In the genomic region with DNA sequence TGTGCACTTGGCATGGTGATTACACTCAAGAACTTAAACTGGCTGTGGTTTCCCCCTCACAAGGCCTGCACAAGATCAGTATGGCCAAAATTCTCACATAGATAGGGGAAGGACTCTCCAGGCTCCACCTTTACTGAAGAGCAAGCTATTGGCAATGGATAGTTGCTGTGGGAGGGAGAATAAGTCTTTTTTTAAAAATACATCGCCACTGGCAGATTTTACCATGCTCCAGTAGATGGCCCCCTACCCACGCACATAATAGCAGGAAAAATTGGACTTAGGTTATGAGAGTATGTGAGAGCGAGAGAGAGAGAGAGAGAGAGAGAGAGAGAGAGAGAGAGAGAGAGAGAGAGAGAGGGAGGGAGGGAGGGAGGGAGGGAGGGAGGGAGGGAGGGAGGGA, we compare ENCODE assay signal across 9 mouse cellular contexts. TPM values are rescaled to one million over a fixed set of nuclear protein-coding genes. Genes with fewer than 3 reads are reported as not detected.
DNase-seq lines count a peak whose midpoint lies in the region; ATAC-seq and TF ChIP-seq lines count a peak whose summit lies in the region.
"Had no signal": no experiment of that assay in that cellular context is flagged by ENCODE, and none has a peak within 500 bp of the region (broad histone marks: within the 10 kb centered on the region; RNA-seq: fewer than 3 reads in every experiment).

No protein-coding gene starts in this region.

- no peaks in the 10 kb centered on the region for H3K36me3 ChIP-seq in lung, embryonic 14.5 days (ENCODE audit: insufficient read depth)
- no peaks in the 10 kb centered on the region for H3K36me3 ChIP-seq in forebrain, embryonic 11.5 days (ENCODE audit: control insufficient read depth, insufficient read depth, low read length)

- no peaks in the 10 kb centered on the region for H3K4me1 ChIP-seq in lung, embryonic 14.5 days (ENCODE audit: insufficient read depth)
- no peaks in the 10 kb centered on the region for H3K4me1 ChIP-seq in lung, adult 2 months (ENCODE audit: control insufficient read depth, insufficient read depth, low read length)
- no peaks in the 10 kb centered on the region for H3K4me1 ChIP-seq in forebrain, embryonic 11.5 days (replicated peaks; ENCODE audit: control insufficient read depth, insufficient read depth, low read length)

- H3K27ac ChIP-seq in lung, embryonic 14.5 days (ENCODE audit: low read depth) = no peak overlapping the region
- no peak overlapping the region for H3K27ac ChIP-seq in forebrain, embryonic 11.5 days (ENCODE audit: low read depth, low read length)
- H3K27ac ChIP-seq: liver, embryonic 14.5 days had no signal

- 24% methylated on average over 2 of the region's 3 CpGs for WGBS in lung, embryonic 14.5 days
- WGBS in lung, adult 2 months = 25% methylated on average over 3 of the region's 3 CpGs
- 21% methylated on average over 2 of the region's 3 CpGs for WGBS in forebrain, embryonic 11.5 days

- ATAC-seq in lung, embryonic 14.5 days (ENCODE audit: insufficient read depth) = no peak
- no peak for ATAC-seq in forebrain, embryonic 11.5 days (replicated peaks; ENCODE audit: low FRiP score)

- no peak overlapping the region for H3K4me2 ChIP-seq in lung, embryonic 14.5 days
- no peak overlapping the region for H3K4me2 ChIP-seq in forebrain, embryonic 11.5 days (ENCODE audit: low read depth, low read length, severe bottlenecking)

- no peaks in the 10 kb centered on the region for H3K9me3 ChIP-seq in lung, embryonic 14.5 days (ENCODE audit: low read depth, low read length)
- H3K9me3 ChIP-seq in forebrain, embryonic 11.5 days (ENCODE audit: control insufficient read depth, low read length) = no peaks in the 10 kb centered on the region

- H3K4me3 ChIP-seq in lung, embryonic 14.5 days (ENCODE audit: low read depth, low read length) = no peak overlapping the region
- no peak overlapping the region for H3K4me3 ChIP-seq in lung, adult 2 months (replicated peaks; ENCODE audit: extremely low read depth, low read depth, low read length)
- no peak overlapping the region for H3K4me3 ChIP-seq in forebrain, embryonic 11.5 days (ENCODE audit: low read depth, low read length)

- H3K27me3 ChIP-seq in lung, embryonic 14.5 days (ENCODE audit: insufficient read depth, low read length) = peaks cover 4% of the 10 kb centered on the region; the same call in 1 of the 2 replicates
- peaks cover 26% of the 10 kb centered on the region for H3K27me3 ChIP-seq in forebrain, embryonic 11.5 days (ENCODE audit: control insufficient read depth, insufficient read depth, low read length)

- TF ChIP-seq CTCF in lung, embryonic 14.5 days (IDR thresholded peaks at IDR 0.05; ENCODE audit: low read depth) = peak; percentile 37; the same call in 1 of the 2 replicates
- no peak for TF ChIP-seq CTCF in lung, adult 2 months (IDR thresholded peaks at IDR 0.05; ENCODE audit: insufficient read depth, low read length)

- peak; percentile 4 to 13 for DNase-seq in heart, postnatal 10 days
- no peak for DNase-seq in heart, postnatal 25 days (ENCODE audit: low spot score)
- DNase-seq in lung, embryonic 14.5 days = peak; percentile 66
- DNase-seq in lung, adult 2 months = no peak
- DNase-seq in adipocyte (ENCODE audit: low spot score) = peak; percentile 33
- DNase-seq in mesoderm, embryonic 11.5 days (ENCODE audit: low read depth, low spot score) = peak; percentile 16
- DNase-seq in adrenal gland, adult 18-20 months (ENCODE audit: low spot score in 2 of 2) = no peak
- DNase-seq in forebrain, embryonic 11.5 days (ENCODE audit: low spot score) = no peak

- no peak for TF ChIP-seq POLR2A in lung, adult 2 months (IDR thresholded peaks at IDR 0.05; ENCODE audit: borderline replicate concordance, extremely low read depth, low read depth, low read length)

- intact Hi-C loops in heart, postnatal 10 days (cut with DNase I) = loop anchor here (10.0 kb wide), 2 partner anchors 760 to 890 kb away; a partner anchor contains a TSS
- intact Hi-C loops in heart, postnatal 25 days (cut with DNase I) = no loop called here

- H3K9ac ChIP-seq in lung, embryonic 14.5 days = no peak overlapping the region
- no peak overlapping the region for H3K9ac ChIP-seq in forebrain, embryonic 11.5 days (ENCODE audit: low read length)
- H3K9ac ChIP-seq: liver, embryonic 14.5 days had no signal

RNA-seq across cellular contexts. Expression of a gene that starts 4.7 kb away (rescaled TPM):
- total RNA-seq in heart, postnatal 10 days (2021) = 1 to 10 TPM; 6.6 to 9.2 TPM
- 1 to 10 TPM; 3.7 to 4.5 TPM for total RNA-seq in heart, postnatal 25 days (2021)
- polyA plus RNA-seq in lung, embryonic 14.5 days (2014; fragmentation: Nextera tagmentation; extraction: Ambion mirVana) = 11.2 and 11.7 TPM in 2 replicates
- 7.9 and 8.5 TPM in 2 replicates for polyA plus RNA-seq in lung, adult 2 months (2012; rRNA removed)
- total RNA-seq in adrenal gland, adult 18-20 months (2021) = 10 to 100 TPM; 15.0 to 15.1 TPM
- 39.0 and 39.6 TPM in 2 replicates for polyA plus RNA-seq in forebrain, embryonic 11.5 days (2014; fragmentation: Nextera tagmentation; extraction: Ambion mirVana)

RNA-seq across cellular contexts. Expression of a gene that starts 45.3 kb away (rescaled TPM):
- 10 to 100 TPM in 1 of 2 experiments, 1 to 10 TPM in 1; 8.9 to 11.6 TPM for total RNA-seq in heart, postnatal 10 days (2021)
- total RNA-seq in heart, postnatal 25 days (2021) = 1 to 10 TPM; 6.0 to 8.2 TPM
- polyA plus RNA-seq in lung, embryonic 14.5 days (2014; fragmentation: Nextera tagmentation; extraction: Ambion mirVana) = 57.4 and 85.9 TPM in 2 replicates
- polyA plus RNA-seq in lung, adult 2 months (2012; rRNA removed) = 4.9 and 5.4 TPM in 2 replicates
- total RNA-seq in adrenal gland, adult 18-20 months (2021) = 10 to 100 TPM; 16.3 to 17.0 TPM
- 68.2 and 73.3 TPM in 2 replicates for polyA plus RNA-seq in forebrain, embryonic 11.5 days (2014; fragmentation: Nextera tagmentation; extraction: Ambion mirVana)

Comparison
In these comparisons a context has a peak if more than half of its experiments do, and no peak if none do; other contexts are left out.
1. DNase-seq: peak in heart, postnatal 10 days (2 of 2), lung, embryonic 14.5 days (single experiment), adipocyte (single experiment) and mesoderm, embryonic 11.5 days (single experiment); none in heart, postnatal 25 days (single experiment), lung, adult 2 months (single experiment), adrenal gland, adult 18-20 months (0 of 2) and forebrain, embryonic 11.5 days (single experiment).